Mouse (Mus musculus): ENCODE results near the gene Cask. TPM values are rescaled to one million over a fixed set of nuclear protein-coding genes. Genes with fewer than 3 reads are reported as not detected.

The Cask gene
- polyA plus RNA-seq, 1 experiment from 2014 or later = 9.4 TPM

GRCm38 (mm10) chrX:13599373-13599772 lies 251.8 kb downstream of the Cask start:
- Histone ChIP-seq H3K4me3 (ENCODE audit: control insufficient read depth in 1 of 2, insufficient read depth in 1 of 2, low read depth in 1 of 2, low read length in 2 of 2) (no peak overlapping the region), H3K4me2 (ENCODE audit: low read length) (no peak overlapping the region), H3K27me3 (ENCODE audit: control insufficient read depth, insufficient read depth, low read length) (peaks cover 3% of the 10 kb centered on the region; the same call in 1 of the 2 replicates), H3K36me3 (ENCODE audit: control insufficient read depth, insufficient read depth, low read length) (no peaks in the 10 kb centered on the region), H3K9ac (ENCODE audit: low read length) (no peak overlapping the region), H3K27ac (replicated peaks in 1 of 2; ENCODE audit: control insufficient read depth in 1 of 2, insufficient read depth in 1 of 2, low read depth in 2 of 2, low read length in 2 of 2) (no peak overlapping the region), H3K9me3 (ENCODE audit: control insufficient read depth, low read length) (no peaks in the 10 kb centered on the region), H3K4me1 (ENCODE audit: control insufficient read depth in 2 of 2, insufficient read depth in 2 of 2, low read length in 2 of 2) (no peaks in the 10 kb centered on the region)
- ATAC-seq (ENCODE audit: insufficient number of reproducible peaks, insufficient read depth, low FRiP score, low read depth) = no peak
- 77% methylated on average over 2 of the region's 2 CpGs for WGBS

GRCm38 (mm10) chrX:13577647-13578046 lies 273.5 kb downstream of the Cask start:
- H3K36me3 ChIP-seq (ENCODE audit: control insufficient read depth, insufficient read depth, low read length) = no peaks in the 10 kb centered on the region
- H3K4me3 ChIP-seq (ENCODE audit: control insufficient read depth in 1 of 2, insufficient read depth in 1 of 2, low read depth in 1 of 2, low read length in 2 of 2) = no peak overlapping the region
- H3K4me2 ChIP-seq (ENCODE audit: low read length) = no peak overlapping the region
- H3K9me3 ChIP-seq (ENCODE audit: control insufficient read depth, low read length) = no peaks in the 10 kb centered on the region; the same call in 1 of the 2 replicates
- no peak overlapping the region for H3K9ac ChIP-seq (ENCODE audit: low read length)
- no peak overlapping the region for H3K27ac ChIP-seq (replicated peaks in 1 of 2; ENCODE audit: control insufficient read depth in 1 of 2, insufficient read depth in 1 of 2, low read depth in 2 of 2, low read length in 2 of 2)
- ATAC-seq (ENCODE audit: insufficient number of reproducible peaks, insufficient read depth, low FRiP score, low read depth) = no peak
- WGBS = 80% methylated on average over 3 of the region's 3 CpGs
- H3K4me1 ChIP-seq (ENCODE audit: control insufficient read depth in 2 of 2, insufficient read depth in 2 of 2, low read length in 2 of 2) = no peaks in the 10 kb centered on the region
- no peaks in the 10 kb centered on the region for H3K27me3 ChIP-seq (ENCODE audit: control insufficient read depth, insufficient read depth, low read length)

- Histone ChIP-seq H3K36me3 (ENCODE audit: control insufficient read depth, insufficient read depth, low read length) (no peaks in the 10 kb centered on the region), H3K27me3 (ENCODE audit: control insufficient read depth, insufficient read depth, low read length) (no peaks in the 10 kb centered on the region), H3K4me1 (ENCODE audit: control insufficient read depth in 2 of 2, insufficient read depth in 2 of 2, low read length in 2 of 2) (no peaks in the 10 kb centered on the region), H3K9me3 (ENCODE audit: control insufficient read depth, low read length) (no peaks in the 10 kb centered on the region; the same call in 1 of the 2 replicates), H3K27ac (replicated peaks in 1 of 2; ENCODE audit: control insufficient read depth in 1 of 2, insufficient read depth in 1 of 2, low read depth in 2 of 2, low read length in 2 of 2) (no peak overlapping the region), H3K9ac (ENCODE audit: low read length) (no peak overlapping the region), H3K4me2 (ENCODE audit: low read length) (no peak overlapping the region), H3K4me3 (ENCODE audit: control insufficient read depth in 1 of 2, insufficient read depth in 1 of 2, low read depth in 1 of 2, low read length in 2 of 2) (no peak overlapping the region)
- no peak for ATAC-seq (ENCODE audit: insufficient number of reproducible peaks, insufficient read depth, low FRiP score, low read depth)
- 58% methylated on average over 2 of the region's 2 CpGs for WGBS
Observed at GRCm38 (mm10) chrX:13576606-13577005, 274.6 kb downstream of the Cask start.

GRCm38 (mm10) chrX:13574872-13575271 lies 276.3 kb downstream of the Cask start:
- Histone ChIP-seq H3K9ac (ENCODE audit: low read length) (no peak overlapping the region), H3K27ac (replicated peaks in 1 of 2; ENCODE audit: control insufficient read depth in 1 of 2, insufficient read depth in 1 of 2, low read depth in 2 of 2, low read length in 2 of 2) (no peak overlapping the region), H3K4me1 (ENCODE audit: control insufficient read depth in 2 of 2, insufficient read depth in 2 of 2, low read length in 2 of 2) (no peaks in the 10 kb centered on the region), H3K27me3 (ENCODE audit: control insufficient read depth, insufficient read depth, low read length) (no peaks in the 10 kb centered on the region), H3K4me3 (ENCODE audit: control insufficient read depth in 1 of 2, insufficient read depth in 1 of 2, low read depth in 1 of 2, low read length in 2 of 2) (no peak overlapping the region), H3K36me3 (ENCODE audit: control insufficient read depth, insufficient read depth, low read length) (no peaks in the 10 kb centered on the region), H3K9me3 (ENCODE audit: control insufficient read depth, low read length) (no peaks in the 10 kb centered on the region; the same call in 1 of the 2 replicates), H3K4me2 (ENCODE audit: low read length) (no peak overlapping the region)
- no peak for ATAC-seq (ENCODE audit: insufficient number of reproducible peaks, insufficient read depth, low FRiP score, low read depth)
- WGBS = 88% methylated on average over 3 of the region's 3 CpGs

GRCm38 (mm10) chrX:13574298-13574697 lies 276.9 kb downstream of the Cask start:
- no peak overlapping the region for H3K4me2 ChIP-seq (ENCODE audit: low read length)

GRCm38 (mm10) chrX:13554504-13554903 lies 296.7 kb downstream of the Cask start:
- 61% methylated on average over 3 of the region's 3 CpGs for WGBS
- H3K4me1 ChIP-seq (ENCODE audit: control insufficient read depth in 2 of 2, insufficient read depth in 2 of 2, low read length in 2 of 2) = no peaks in the 10 kb centered on the region
- 0 out of 2 replicates have a peak, but pooled peaks cover 2% of the 10 kb centered on the region for H3K36me3 ChIP-seq (ENCODE audit: control insufficient read depth, insufficient read depth, low read length)

More at GRCm38 (mm10) chrX:13574298-13574697, 276.9 kb downstream of the Cask start:
- no peak overlapping the region for H3K9ac ChIP-seq (ENCODE audit: low read length)
- WGBS = 68% methylated on average over 2 of the region's 2 CpGs
- no peak overlapping the region for H3K4me3 ChIP-seq (ENCODE audit: control insufficient read depth in 1 of 2, insufficient read depth in 1 of 2, low read depth in 1 of 2, low read length in 2 of 2)
- no peaks in the 10 kb centered on the region for H3K27me3 ChIP-seq (ENCODE audit: control insufficient read depth, insufficient read depth, low read length)
- no peaks in the 10 kb centered on the region for H3K36me3 ChIP-seq (ENCODE audit: control insufficient read depth, insufficient read depth, low read length)
- no peaks in the 10 kb centered on the region; the same call in 1 of the 2 replicates for H3K9me3 ChIP-seq (ENCODE audit: control insufficient read depth, low read length)
- ATAC-seq (ENCODE audit: insufficient number of reproducible peaks, insufficient read depth, low FRiP score, low read depth) = no peak
- no peaks in the 10 kb centered on the region for H3K4me1 ChIP-seq (ENCODE audit: control insufficient read depth in 2 of 2, insufficient read depth in 2 of 2, low read length in 2 of 2)
- no peak overlapping the region for H3K27ac ChIP-seq (replicated peaks in 1 of 2; ENCODE audit: control insufficient read depth in 1 of 2, insufficient read depth in 1 of 2, low read depth in 2 of 2, low read length in 2 of 2)

GRCm38 (mm10) chrX:13552288-13552687 lies 298.9 kb downstream of the Cask start:
- H3K9me3 ChIP-seq (ENCODE audit: control insufficient read depth, low read length) = no peaks in the 10 kb centered on the region
- ATAC-seq (ENCODE audit: insufficient number of reproducible peaks, insufficient read depth, low FRiP score, low read depth) = no peak
- 0 out of 2 replicates have a peak, but pooled peaks cover 2% of the 10 kb centered on the region for H3K36me3 ChIP-seq (ENCODE audit: control insufficient read depth, insufficient read depth, low read length)
- no peak overlapping the region for H3K9ac ChIP-seq (ENCODE audit: low read length)
- H3K4me3 ChIP-seq (ENCODE audit: control insufficient read depth in 1 of 2, insufficient read depth in 1 of 2, low read depth in 1 of 2, low read length in 2 of 2) = no peak overlapping the region
- 59% methylated on average over 2 of the region's 2 CpGs for WGBS
- H3K27me3 ChIP-seq (ENCODE audit: control insufficient read depth, insufficient read depth, low read length) = no peaks in the 10 kb centered on the region; the same call in 1 of the 2 replicates
- H3K4me1 ChIP-seq (ENCODE audit: control insufficient read depth in 2 of 2, insufficient read depth in 2 of 2, low read length in 2 of 2) = no peaks in the 10 kb centered on the region
- H3K27ac ChIP-seq (replicated peaks in 1 of 2; ENCODE audit: control insufficient read depth in 1 of 2, insufficient read depth in 1 of 2, low read depth in 2 of 2, low read length in 2 of 2) = no peak overlapping the region; a peak in 1 of 4 replicates
- H3K4me2 ChIP-seq (ENCODE audit: low read length) = no peak overlapping the region

More at GRCm38 (mm10) chrX:13554504-13554903, 296.7 kb downstream of the Cask start:
- H3K27me3 ChIP-seq (ENCODE audit: control insufficient read depth, insufficient read depth, low read length) = no peaks in the 10 kb centered on the region
- no peak for ATAC-seq (ENCODE audit: insufficient number of reproducible peaks, insufficient read depth, low FRiP score, low read depth)
- H3K4me3 ChIP-seq (ENCODE audit: control insufficient read depth in 1 of 2, insufficient read depth in 1 of 2, low read depth in 1 of 2, low read length in 2 of 2) = no peak overlapping the region
- H3K4me2 ChIP-seq (ENCODE audit: low read length) = no peak overlapping the region
- H3K27ac ChIP-seq (replicated peaks in 1 of 2; ENCODE audit: control insufficient read depth in 1 of 2, insufficient read depth in 1 of 2, low read depth in 2 of 2, low read length in 2 of 2) = no peak overlapping the region
- no peak overlapping the region for H3K9ac ChIP-seq (ENCODE audit: low read length)
- H3K9me3 ChIP-seq (ENCODE audit: control insufficient read depth, low read length) = no peaks in the 10 kb centered on the region

GRCm38 (mm10) chrX:13551566-13551965 lies 299.6 kb downstream of the Cask start:
- H3K9ac ChIP-seq (ENCODE audit: low read length) = no peak overlapping the region

More at GRCm38 (mm10) chrX:13551566-13551965, 299.6 kb downstream of the Cask start:
- ATAC-seq (ENCODE audit: insufficient number of reproducible peaks, insufficient read depth, low FRiP score, low read depth) = no peak
- no peaks in the 10 kb centered on the region for H3K9me3 ChIP-seq (ENCODE audit: control insufficient read depth, low read length)
- no peaks in the 10 kb centered on the region for H3K4me1 ChIP-seq (ENCODE audit: control insufficient read depth in 2 of 2, insufficient read depth in 2 of 2, low read length in 2 of 2)
- WGBS = 70% methylated on average over 4 of the region's 4 CpGs
- H3K27me3 ChIP-seq (ENCODE audit: control insufficient read depth, insufficient read depth, low read length) = no peaks in the 10 kb centered on the region; the same call in 1 of the 2 replicates
- H3K36me3 ChIP-seq (ENCODE audit: control insufficient read depth, insufficient read depth, low read length) = 0 out of 2 replicates have a peak, but pooled peaks cover 2% of the 10 kb centered on the region
- H3K27ac ChIP-seq (replicated peaks in 1 of 2; ENCODE audit: control insufficient read depth in 1 of 2, insufficient read depth in 1 of 2, low read depth in 2 of 2, low read length in 2 of 2) = no peak overlapping the region
- H3K4me2 ChIP-seq (ENCODE audit: low read length) = no peak overlapping the region
- no peak overlapping the region for H3K4me3 ChIP-seq (ENCODE audit: control insufficient read depth in 1 of 2, insufficient read depth in 1 of 2, low read depth in 1 of 2, low read length in 2 of 2)

Measured in heart, embryonic 14.5 days (tissue).